28 mouse cellular contexts compared by ENCODE assay signal in the genomic region with DNA sequence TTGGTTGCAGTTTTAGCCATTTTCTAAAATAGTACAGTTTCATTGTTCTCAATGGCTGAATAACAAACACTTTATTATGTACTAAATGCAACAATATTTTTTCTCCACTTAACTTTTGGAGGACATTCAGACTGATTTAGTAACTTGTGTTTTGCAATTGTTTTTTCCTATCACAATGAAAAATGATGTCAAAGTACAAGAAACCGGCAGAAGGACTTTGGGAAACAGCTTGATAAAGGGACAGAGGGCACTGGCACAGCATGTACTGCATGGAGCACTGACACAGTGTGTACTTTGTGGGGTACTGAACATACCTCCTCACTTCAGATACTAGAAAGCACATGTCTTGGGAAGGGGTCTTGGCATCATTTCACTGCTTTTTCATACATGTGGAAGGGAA.
DNase-seq lines count a peak whose midpoint lies in the region; ATAC-seq and TF ChIP-seq lines count a peak whose summit lies in the region.
"Had no signal": no experiment of that assay in that cellular context is flagged by ENCODE, and none has a peak within 500 bp of the region (broad histone marks: within the 10 kb centered on the region; RNA-seq: fewer than 3 reads in every experiment).

No protein-coding gene starts in this region.

- no peaks in the 10 kb centered on the region for H3K36me3 ChIP-seq in liver, adult 2 months (ENCODE audit: control insufficient read depth, insufficient read depth, low read length)
- no peaks in the 10 kb centered on the region for H3K36me3 ChIP-seq in liver, embryonic 11.5 days (ENCODE audit: control insufficient read depth, insufficient read depth, low read length)
- H3K36me3 ChIP-seq: embryonic facial prominence, embryonic 13.5 days; embryonic facial prominence, embryonic 15.5 days; forebrain, embryonic 10.5 days; forebrain, embryonic 12.5 days; G1E had no signal

- H3K9me3 ChIP-seq in liver, embryonic 11.5 days (ENCODE audit: control insufficient read depth, low read length), result no peaks in the 10 kb centered on the region
- H3K9me3 ChIP-seq: embryonic facial prominence, embryonic 13.5 days; embryonic facial prominence, embryonic 15.5 days; forebrain, embryonic 12.5 days; G1E had no signal

- no peak for TF ChIP-seq CTCF in liver, adult 2 months (IDR thresholded peaks at IDR 0.05; ENCODE audit: low read depth, low read length)

- H3K9ac ChIP-seq in liver, adult 2 months (ENCODE audit: low read depth, low read length), result no peak overlapping the region
- H3K9ac ChIP-seq in liver, embryonic 11.5 days (ENCODE audit: low read depth, low read length), result no peak overlapping the region
- H3K9ac ChIP-seq: embryonic facial prominence, embryonic 13.5 days; embryonic facial prominence, embryonic 15.5 days; forebrain, embryonic 12.5 days had no signal

- no peaks in the 10 kb centered on the region for H3K79me2 ChIP-seq in liver, adult 2 months (ENCODE audit: control insufficient read depth, insufficient read depth, low read length)

- H3K27me3 ChIP-seq in liver, adult 2 months (ENCODE audit: control insufficient read depth, insufficient read depth, low read length), result no peaks in the 10 kb centered on the region
- no peaks in the 10 kb centered on the region for H3K27me3 ChIP-seq in liver, embryonic 11.5 days (replicated peaks; ENCODE audit: control insufficient read depth, insufficient read depth, low read length)
- H3K27me3 ChIP-seq: CH12.LX; embryonic facial prominence, embryonic 13.5 days; embryonic facial prominence, embryonic 15.5 days; forebrain, embryonic 12.5 days; Patski had no signal

- no peak overlapping the region for H3K27ac ChIP-seq in liver, adult 2 months (replicated peaks; ENCODE audit: insufficient read depth, low read depth, low read length)
- H3K27ac ChIP-seq in liver, embryonic 11.5 days (ENCODE audit: low read depth, low read length), result no peak overlapping the region
- H3K27ac ChIP-seq: embryonic facial prominence, embryonic 13.5 days; embryonic facial prominence, embryonic 15.5 days; forebrain, embryonic 10.5 days; forebrain, embryonic 12.5 days had no signal

- DNase-seq in adrenal gland, adult (ENCODE audit: inconsistent age in 2 of 2, low spot score in 1 of 2), result peak; percentile 15 to 43
- no peak for DNase-seq in adrenal gland, adult 8-10 months
- DNase-seq in adrenal gland, postnatal 14 days, result peak; percentile 4
- DNase-seq in adrenal gland, postnatal 4 days (ENCODE audit: low spot score in 2 of 2), result no peak
- peak; percentile 87 for DNase-seq in liver, adult 2 months (ENCODE audit: extremely low read depth, low read depth, low spot score)
- DNase-seq in liver, embryonic 11.5 days (ENCODE audit: low spot score), result no peak
- DNase-seq in adipocyte (ENCODE audit: low spot score), result peak; percentile 85
- DNase-seq: adrenal gland, postnatal 10 days; B cell, adult 2 months; cerebellum, adult 11 months; cerebellum, adult 18-20 months; cerebellum, adult 8-10 months; cerebellum, adult 9-11 months; cerebellum, postnatal 14 days; cerebellum, postnatal 36 days; embryo, embryonic 11 days had no signal

- H3K4me3 ChIP-seq in liver, adult 2 months (ENCODE audit: insufficient read depth, low read depth, low read length), result no peak overlapping the region
- H3K4me3 ChIP-seq in liver, embryonic 11.5 days (ENCODE audit: low read depth, low read length), result no peak overlapping the region
- H3K4me3 ChIP-seq: embryonic facial prominence, embryonic 13.5 days; embryonic facial prominence, embryonic 15.5 days; erythroblast, embryonic 14.5 days; forebrain, embryonic 10.5 days; forebrain, embryonic 12.5 days had no signal

- peaks cover 2% of the 10 kb centered on the region; the same call in 1 of the 2 replicates for H3K4me1 ChIP-seq in liver, adult 2 months (ENCODE audit: control insufficient read depth, insufficient read depth, low read length)
- H3K4me1 ChIP-seq in liver, embryonic 11.5 days (replicated peaks; ENCODE audit: control insufficient read depth, insufficient read depth, low read length), result no peaks in the 10 kb centered on the region
- H3K4me1 ChIP-seq: embryonic facial prominence, embryonic 13.5 days; embryonic facial prominence, embryonic 15.5 days; forebrain, embryonic 10.5 days; forebrain, embryonic 12.5 days had no signal

- H3K4me2 ChIP-seq in liver, embryonic 11.5 days, result no peak overlapping the region
- H3K4me2 ChIP-seq: embryonic facial prominence, embryonic 13.5 days; embryonic facial prominence, embryonic 15.5 days; forebrain, embryonic 12.5 days had no signal

- 15% methylated on average over 1 of the region's 1 CpGs for WGBS in liver, adult 2 months
- WGBS in liver, embryonic 11.5 days, result 56% methylated on average over 1 of the region's 1 CpGs

- TF ChIP-seq POLR2A in liver, adult 2 months (IDR thresholded peaks at IDR 0.05; ENCODE audit: extremely low read depth, insufficient read depth, low read length), result no peak

- no peak for ATAC-seq in liver, embryonic 11.5 days (replicated peaks; ENCODE audit: low FRiP score)
- ATAC-seq: activated CD4-positive, CD25-positive, alpha-beta regulatory T cell, adult 4 months; CD4-positive, CD25-positive, alpha-beta regulatory T cell, adult 4 months; forebrain, embryonic 14.5 days; forebrain, embryonic 16.5 days; Patski had no signal

Comparison
In these comparisons a context has a peak if more than half of its experiments do, and no peak if none do; other contexts are left out.
1. DNase-seq: peak in adrenal gland, adult (2 of 2), adrenal gland, postnatal 14 days (single experiment), liver, adult 2 months (single experiment) and adipocyte (single experiment); none in adrenal gland, adult 8-10 months (single experiment), adrenal gland, postnatal 4 days (0 of 2) and liver, embryonic 11.5 days (single experiment).